Mouse (Mus musculus): ENCODE measurements at regions not wholly inside any gene's neighbourhood (a gene's known extent, or its start where the extent isn't known, plus 50 kb on each side); places are given as distances from the start of the nearest gene placed in this dataset.

DNA sequence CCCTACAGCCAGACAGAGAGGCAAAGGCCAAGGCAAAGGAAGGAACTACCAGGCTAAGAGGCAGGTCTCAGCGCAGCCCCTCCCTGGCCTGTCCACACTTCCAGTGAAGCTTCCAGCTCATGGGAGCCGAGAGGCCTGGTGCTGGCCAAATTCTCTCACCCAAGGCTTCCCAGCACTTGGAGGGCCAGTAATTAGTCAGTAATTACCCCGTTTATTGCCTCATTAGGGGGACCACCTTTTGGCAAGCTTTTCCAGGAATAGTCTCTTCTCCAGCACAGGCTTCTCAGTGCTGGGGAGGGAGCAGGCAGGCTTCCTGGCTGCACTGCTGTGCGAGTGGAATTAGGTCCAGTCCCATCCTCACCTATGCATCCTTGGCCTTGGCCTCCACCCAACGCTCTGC lies 252.8 kb upstream of the Nxpe4 start:
- Histone ChIP-seq H3K4me3 (no peak overlapping the region), H3K9me3 (replicated peaks) (no peaks in the 10 kb centered on the region)
- 66% methylated on average over 5 of the region's 5 CpGs for WGBS

DNA sequence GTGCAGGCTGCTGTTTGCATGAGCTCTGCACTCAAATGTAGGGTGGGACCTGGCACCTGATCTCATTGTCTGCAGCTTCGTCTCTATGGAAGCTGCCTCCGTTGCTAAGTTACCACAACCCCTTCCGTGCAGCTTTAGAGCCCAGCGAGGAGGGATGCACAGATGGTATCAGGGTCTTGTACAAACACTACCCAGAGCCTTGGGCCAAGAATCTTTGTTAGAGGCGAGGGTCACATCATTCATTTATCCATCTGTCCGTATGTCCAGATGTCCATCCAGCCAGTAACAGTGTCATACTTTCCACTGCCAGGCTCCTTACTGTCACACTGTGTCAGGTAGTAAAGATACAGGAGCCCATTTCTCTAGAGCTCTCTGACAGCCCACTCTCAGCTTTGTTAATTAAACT lies 251.3 kb upstream of the Nxpe4 start:
- Histone ChIP-seq H3K9ac (no peak overlapping the region), H3K36me3 (no peaks in the 10 kb centered on the region), H3K27me3 (no peaks in the 10 kb centered on the region), H3K4me3 (no peak overlapping the region), H3K9me3 (replicated peaks) (no peaks in the 10 kb centered on the region), H3K4me1 (replicated peaks) (no peaks in the 10 kb centered on the region), H3K27ac (no peak overlapping the region), H3K4me2 (no peak overlapping the region)
- no peak for ATAC-seq (replicated peaks; ENCODE audit: insufficient number of reproducible peaks, insufficient read depth, low FRiP score, low read depth)
- WGBS, result 49% methylated on average over 6 of the region's 6 CpGs

More for the DNA sequence above, 252.8 kb upstream of the Nxpe4 start:
- ATAC-seq (replicated peaks; ENCODE audit: insufficient number of reproducible peaks, insufficient read depth, low FRiP score, low read depth), result no peak
- Histone ChIP-seq H3K4me2 (no peak overlapping the region), H3K27me3 (no peaks in the 10 kb centered on the region), H3K27ac (no peak overlapping the region), H3K9ac (no peak overlapping the region), H3K4me1 (replicated peaks) (no peaks in the 10 kb centered on the region), H3K36me3 (no peaks in the 10 kb centered on the region)

DNA sequence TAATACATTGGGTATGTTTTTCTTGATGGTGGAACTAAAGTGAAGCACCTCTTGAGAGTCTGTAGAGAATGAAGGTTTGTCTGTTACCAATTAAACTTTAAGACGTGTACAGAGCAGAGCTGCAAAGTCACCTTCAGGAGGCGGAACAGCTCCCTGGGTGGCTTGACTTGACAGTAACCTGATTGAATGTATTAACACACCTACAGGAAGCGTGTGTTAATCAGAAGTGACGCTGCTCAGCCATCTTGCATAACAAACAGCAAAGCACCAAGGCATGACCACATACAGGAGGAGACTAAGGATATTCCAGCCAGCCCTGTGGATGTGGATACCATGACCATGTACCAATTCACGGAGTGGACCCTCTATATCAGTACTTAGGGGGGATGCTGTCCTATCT lies 249.0 kb upstream of the Nxpe4 start:
- 82% methylated on average over 5 of the region's 5 CpGs for WGBS

DNA sequence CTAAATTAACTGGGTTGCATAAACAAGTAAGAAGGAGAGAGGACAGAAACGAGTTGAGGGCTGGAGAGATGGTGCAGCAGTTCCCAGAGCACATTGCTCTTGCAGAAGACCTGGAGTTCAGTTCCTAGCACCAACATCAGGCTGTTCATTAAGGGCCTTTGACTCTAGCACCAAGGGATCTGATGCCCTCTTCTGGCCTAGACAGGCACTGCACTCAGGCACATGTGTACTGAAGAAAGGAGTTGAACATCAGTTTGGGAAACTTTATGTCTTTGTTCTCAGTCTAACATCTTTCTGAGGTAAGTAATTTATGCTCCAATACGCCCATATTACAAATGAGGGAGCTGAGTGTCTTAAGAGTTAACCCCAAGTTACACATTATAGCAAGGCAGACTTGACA lies 226.5 kb upstream of the Nxpe4 start:
- 75% methylated on average over 2 of the region's 2 CpGs for WGBS
- ATAC-seq (replicated peaks; ENCODE audit: insufficient number of reproducible peaks, insufficient read depth, low FRiP score, low read depth), result no peak
- Histone ChIP-seq H3K9ac (no peak overlapping the region), H3K9me3 (replicated peaks) (no peaks in the 10 kb centered on the region), H3K27me3 (0 out of 2 replicates have a peak, but pooled peaks cover 1% of the 10 kb centered on the region), H3K27ac (no peak overlapping the region), H3K4me3 (no peak overlapping the region), H3K4me2 (no peak overlapping the region), H3K36me3 (no peaks in the 10 kb centered on the region), H3K4me1 (replicated peaks) (no peaks in the 10 kb centered on the region)

More for the DNA sequence above, 249.0 kb upstream of the Nxpe4 start:
- no peak for ATAC-seq (replicated peaks; ENCODE audit: insufficient number of reproducible peaks, insufficient read depth, low FRiP score, low read depth)
- Histone ChIP-seq H3K27ac (no peak overlapping the region), H3K4me1 (replicated peaks) (no peaks in the 10 kb centered on the region), H3K4me2 (no peak overlapping the region), H3K27me3 (no peaks in the 10 kb centered on the region), H3K4me3 (no peak overlapping the region), H3K9me3 (replicated peaks) (no peaks in the 10 kb centered on the region), H3K36me3 (no peaks in the 10 kb centered on the region), H3K9ac (no peak overlapping the region)

DNA sequence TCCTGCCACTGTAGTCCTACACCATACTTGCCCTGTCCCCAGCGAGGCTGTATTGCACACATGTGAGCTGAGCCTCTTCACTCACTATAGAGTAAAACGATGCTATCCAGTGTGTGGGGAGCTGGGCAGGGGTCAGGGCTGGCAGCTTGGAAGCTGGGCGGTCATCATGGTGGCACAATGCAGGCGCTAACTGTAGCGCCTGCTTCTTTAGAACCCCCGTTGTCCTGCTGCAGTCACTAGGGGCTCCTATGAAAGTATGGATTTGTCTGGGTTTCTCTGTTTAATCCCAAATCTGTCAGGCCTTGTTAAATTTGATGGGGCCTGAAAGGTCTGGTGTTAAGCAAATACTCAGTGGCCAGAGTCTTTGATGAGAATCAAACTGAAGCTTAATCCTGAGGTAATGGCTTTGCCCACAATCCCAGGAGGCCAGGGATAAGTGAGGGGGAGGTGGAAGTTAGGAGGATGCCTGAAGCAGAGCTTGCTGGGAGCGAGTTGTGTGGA lies 225.8 kb upstream of the Nxpe4 start:
- H3K4me2 ChIP-seq, result no peak overlapping the region
- H3K27me3 ChIP-seq, result no peaks in the 10 kb centered on the region
- no peaks in the 10 kb centered on the region for H3K9me3 ChIP-seq (replicated peaks)
- H3K27ac ChIP-seq, result no peak overlapping the region
- no peak overlapping the region for H3K9ac ChIP-seq
- no peaks in the 10 kb centered on the region for H3K4me1 ChIP-seq (replicated peaks)
- H3K4me3 ChIP-seq, result no peak overlapping the region
- ATAC-seq (replicated peaks; ENCODE audit: insufficient number of reproducible peaks, insufficient read depth, low FRiP score, low read depth), result peak; percentile 39; the same call in 1 of the 2 replicates
- no peaks in the 10 kb centered on the region for H3K36me3 ChIP-seq
- 69% methylated on average over 7 of the region's 7 CpGs for WGBS

DNA sequence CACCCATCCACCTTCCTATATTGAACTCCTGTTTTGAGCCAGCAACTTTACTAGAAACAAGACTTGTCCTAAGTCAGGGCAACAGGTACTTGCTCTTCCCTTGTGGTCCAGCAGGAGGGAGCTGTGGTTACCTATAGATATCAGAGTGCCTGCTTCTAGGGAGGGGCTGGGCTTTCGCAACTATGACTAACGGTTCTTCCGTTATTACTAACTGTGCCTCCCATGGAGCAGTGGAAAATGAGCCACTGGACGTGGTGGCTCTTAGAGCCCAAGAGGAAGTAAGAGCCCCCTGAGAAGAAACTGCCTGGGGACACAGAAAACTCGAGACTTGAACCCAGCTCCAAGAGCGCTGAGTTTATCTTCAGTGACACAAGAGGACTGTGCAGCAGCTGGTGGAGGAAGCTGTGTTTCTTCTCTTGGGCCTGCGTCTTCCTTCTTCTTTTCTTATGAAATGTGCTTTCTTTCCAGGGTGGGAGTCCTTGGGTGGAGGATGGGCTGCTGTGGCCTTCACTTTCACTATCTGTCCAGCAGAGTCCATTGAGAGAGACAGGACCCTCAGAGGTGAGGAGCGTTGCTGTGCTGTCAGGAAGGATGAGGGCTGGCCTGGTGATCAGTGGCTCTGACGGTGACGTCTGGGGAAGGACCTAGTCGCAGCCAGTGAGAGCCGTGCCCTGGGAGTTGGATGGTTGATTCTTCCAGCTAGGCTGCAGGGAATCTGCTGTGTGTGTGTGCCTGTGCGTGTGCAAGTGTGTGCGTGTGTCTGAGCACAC lies 222.7 kb upstream of the Nxpe4 start:
- H3K4me1 ChIP-seq (replicated peaks), result no peaks in the 10 kb centered on the region
- H3K4me2 ChIP-seq, result no peak overlapping the region
- WGBS, result 70% methylated on average over 14 of the region's 14 CpGs
- H3K9me3 ChIP-seq (replicated peaks), result no peaks in the 10 kb centered on the region
- no peak overlapping the region for H3K27ac ChIP-seq
- no peak overlapping the region for H3K9ac ChIP-seq
- ATAC-seq (replicated peaks; ENCODE audit: insufficient number of reproducible peaks, insufficient read depth, low FRiP score, low read depth), result no peak
- no peak overlapping the region for H3K4me3 ChIP-seq
- H3K36me3 ChIP-seq, result no peaks in the 10 kb centered on the region
- H3K27me3 ChIP-seq, result no peaks in the 10 kb centered on the region

DNA sequence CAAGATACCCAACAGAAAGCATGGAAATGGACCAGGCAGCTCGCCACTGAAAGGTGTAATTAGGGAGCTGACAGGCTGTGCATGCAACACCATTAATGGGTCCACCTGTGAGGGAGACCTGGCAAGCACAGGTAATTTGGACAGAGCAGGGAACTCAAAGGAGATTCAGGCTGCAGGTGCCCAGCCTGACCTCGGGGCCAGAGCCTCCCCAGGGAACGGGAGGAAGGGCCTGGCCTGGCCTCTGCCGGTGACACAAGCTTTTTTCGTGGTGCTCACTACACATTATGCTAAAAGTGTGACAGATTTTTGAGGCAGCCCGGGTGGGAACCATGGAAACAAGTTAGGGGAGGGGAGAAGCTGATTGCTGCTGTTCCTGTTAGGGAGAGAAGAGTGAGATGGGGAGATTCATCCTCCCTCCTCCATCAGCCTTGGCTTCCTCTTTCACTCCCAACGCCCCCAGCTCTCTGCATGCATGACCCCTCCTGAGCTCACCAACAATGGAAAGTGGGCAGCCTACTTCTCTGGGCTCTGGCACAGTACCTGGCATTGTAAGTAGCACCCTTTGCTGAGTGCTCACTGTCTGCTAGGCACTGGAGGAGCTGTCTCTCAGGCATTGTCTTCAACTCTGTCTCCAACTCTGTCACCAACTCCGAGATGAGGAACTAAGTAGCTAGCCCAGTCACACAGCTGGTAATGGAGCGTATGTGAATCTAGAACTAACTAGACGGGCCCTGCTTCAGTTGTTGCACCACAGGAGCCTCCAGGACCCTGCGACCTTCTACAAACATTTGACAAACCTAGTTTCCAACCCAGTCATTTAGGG lies 218.9 kb upstream of the Nxpe4 start:
- no peak overlapping the region for H3K9ac ChIP-seq
- no peak overlapping the region for H3K27ac ChIP-seq
- H3K4me3 ChIP-seq, result no peak overlapping the region
- no peaks in the 10 kb centered on the region for H3K27me3 ChIP-seq
- 60% methylated on average over 11 of the region's 11 CpGs for WGBS
- H3K4me2 ChIP-seq, result no peak overlapping the region
- no peaks in the 10 kb centered on the region for H3K4me1 ChIP-seq (replicated peaks)
- no peaks in the 10 kb centered on the region for H3K36me3 ChIP-seq
- H3K9me3 ChIP-seq (replicated peaks), result no peaks in the 10 kb centered on the region
- no peak for ATAC-seq (replicated peaks; ENCODE audit: insufficient number of reproducible peaks, insufficient read depth, low FRiP score, low read depth)

DNA sequence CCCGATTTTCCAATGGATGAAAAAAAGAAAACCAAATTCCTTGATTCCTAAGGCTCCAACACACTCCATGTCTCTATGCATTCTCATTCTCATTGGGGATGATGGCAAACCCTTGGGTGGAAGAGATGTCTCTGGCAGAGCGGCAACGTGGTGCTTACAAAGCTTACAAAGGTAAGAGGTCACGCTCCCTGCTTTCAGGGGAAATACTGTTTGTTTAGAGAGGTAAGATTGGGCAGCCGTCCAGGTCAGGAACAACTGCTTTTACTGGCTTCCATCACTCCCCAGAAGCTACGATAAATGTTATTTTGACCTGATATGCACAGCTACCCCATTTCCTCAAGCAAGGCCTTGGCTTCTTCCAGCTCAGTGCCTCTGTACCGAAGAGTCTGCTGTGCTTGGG lies 215.6 kb upstream of the Nxpe4 start:
- Histone ChIP-seq H3K4me1 (replicated peaks) (no peaks in the 10 kb centered on the region), H3K27me3 (no peaks in the 10 kb centered on the region), H3K36me3 (no peaks in the 10 kb centered on the region), H3K4me3 (no peak overlapping the region), H3K9me3 (replicated peaks) (no peaks in the 10 kb centered on the region), H3K4me2 (no peak overlapping the region), H3K27ac (no peak overlapping the region), H3K9ac (no peak overlapping the region)
- 63% methylated on average over 7 of the region's 7 CpGs for WGBS
- ATAC-seq (replicated peaks; ENCODE audit: insufficient number of reproducible peaks, insufficient read depth, low FRiP score, low read depth), result no peak

DNA sequence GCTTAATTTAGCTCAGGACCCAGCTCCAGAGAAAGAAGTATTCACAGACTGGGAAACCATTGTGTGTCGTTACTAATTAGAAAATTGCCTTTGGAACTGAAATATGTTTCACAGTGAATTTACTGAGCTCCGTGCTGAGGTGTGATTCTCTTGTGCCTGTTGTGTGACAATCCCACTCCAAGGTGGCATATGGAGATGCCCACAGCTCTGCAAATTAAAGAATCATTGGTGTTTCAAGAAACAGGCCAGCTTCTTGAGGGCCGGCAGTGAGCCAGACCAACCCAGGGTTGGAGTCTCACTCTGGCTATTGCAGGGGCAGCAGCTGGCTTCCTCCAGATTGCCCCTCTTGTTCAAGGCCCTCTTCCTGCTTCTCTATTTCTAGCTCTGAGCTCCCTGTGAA lies 203.9 kb upstream of the Nxpe4 start:
- Histone ChIP-seq H3K4me1 (replicated peaks) (no peaks in the 10 kb centered on the region), H3K27me3 (no peaks in the 10 kb centered on the region), H3K9me3 (replicated peaks) (no peaks in the 10 kb centered on the region), H3K4me3 (no peak overlapping the region), H3K36me3 (no peaks in the 10 kb centered on the region), H3K27ac (no peak overlapping the region), H3K4me2 (no peak overlapping the region), H3K9ac (no peak overlapping the region)
- WGBS, result 81% methylated on average over 3 of the region's 3 CpGs
- ATAC-seq (replicated peaks; ENCODE audit: insufficient number of reproducible peaks, insufficient read depth, low FRiP score, low read depth), result no peak

DNA sequence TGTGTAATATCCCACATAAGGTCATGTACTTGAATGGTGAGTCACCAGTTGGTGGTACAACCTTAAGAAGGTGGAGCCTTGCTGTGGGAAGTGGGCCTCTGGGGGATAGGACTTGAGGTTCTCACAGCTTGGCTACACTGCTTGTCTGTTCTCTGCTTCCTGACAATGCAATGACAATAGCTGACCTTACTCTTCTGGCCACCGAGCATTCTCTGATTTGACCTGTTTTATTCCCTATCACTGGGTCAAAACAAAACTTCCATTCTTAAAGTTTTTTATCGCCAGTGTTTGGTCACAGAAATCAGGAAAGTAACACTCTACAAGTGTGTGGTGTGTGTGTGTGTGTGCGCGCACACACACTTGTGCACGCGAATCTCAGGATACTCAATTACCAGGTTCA lies 203.0 kb upstream of the Nxpe4 start:
- Histone ChIP-seq H3K4me2 (no peak overlapping the region), H3K27ac (no peak overlapping the region), H3K9me3 (replicated peaks) (no peaks in the 10 kb centered on the region), H3K36me3 (no peaks in the 10 kb centered on the region), H3K27me3 (no peaks in the 10 kb centered on the region), H3K4me3 (no peak overlapping the region), H3K9ac (no peak overlapping the region), H3K4me1 (replicated peaks) (no peaks in the 10 kb centered on the region)
- WGBS, result 86% methylated on average over 6 of the region's 6 CpGs
- ATAC-seq (replicated peaks; ENCODE audit: insufficient number of reproducible peaks, insufficient read depth, low FRiP score, low read depth), result no peak

DNA sequence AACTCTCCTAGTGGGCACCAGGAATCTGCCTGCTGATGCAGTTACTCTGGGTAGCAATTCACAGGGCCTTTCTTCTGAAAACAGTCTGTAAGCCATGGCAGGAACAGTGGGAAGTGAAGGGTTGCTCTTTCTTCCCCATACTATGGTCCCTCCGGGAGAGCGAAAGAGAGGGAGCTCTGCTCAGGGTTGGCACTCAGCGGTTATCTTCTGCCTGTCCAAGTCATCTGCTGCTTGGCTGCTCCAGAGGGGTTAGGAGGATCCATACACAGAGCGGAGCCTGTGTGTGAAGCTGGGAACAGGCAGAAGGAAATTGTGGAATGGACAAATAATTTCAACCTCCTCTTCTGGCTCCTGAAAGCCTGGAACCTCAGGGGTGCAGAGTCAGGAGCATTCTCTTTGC lies 200.6 kb upstream of the Nxpe4 start:
- WGBS, result 67% methylated on average over 4 of the region's 4 CpGs

More for the DNA sequence above, 200.6 kb upstream of the Nxpe4 start:
- no peak overlapping the region for H3K9ac ChIP-seq
- no peaks in the 10 kb centered on the region for H3K9me3 ChIP-seq (replicated peaks)
- no peak overlapping the region for H3K27ac ChIP-seq
- H3K36me3 ChIP-seq, result no peaks in the 10 kb centered on the region
- H3K4me1 ChIP-seq (replicated peaks), result no peaks in the 10 kb centered on the region
- no peak overlapping the region for H3K4me3 ChIP-seq
- H3K27me3 ChIP-seq, result no peaks in the 10 kb centered on the region
- no peak overlapping the region for H3K4me2 ChIP-seq
- no peak for ATAC-seq (replicated peaks; ENCODE audit: insufficient number of reproducible peaks, insufficient read depth, low FRiP score, low read depth)

All from heart, embryonic 15.5 days (tissue).